Mouse (Mus musculus): ENCODE results near the gene Defa36.
"Not testable (repeated sequence)": the region's sequence is repeated elsewhere in the genome, so short reads cannot be mapped to it uniquely, and the experiment has no call there.

Defa36 gene

GRCm38 (mm10) chr8:21427111-21427510 lies at the start of gene Defa36:
TSS of gene Defa36 (plus strand) at chr8:21427411.
- DNase-seq (ENCODE audit: low spot score in 2 of 2): not testable (repeated sequence)

- DNase-seq (ENCODE audit: low spot score in 2 of 2): not testable (repeated sequence)
Observed at GRCm38 (mm10) chr8:21378215-21378614, 49.0 kb upstream of the Defa36 start, which contains the start of gene Defa2. TSS of gene Defa2 (plus strand) at chr8:21378515.

DNA sequence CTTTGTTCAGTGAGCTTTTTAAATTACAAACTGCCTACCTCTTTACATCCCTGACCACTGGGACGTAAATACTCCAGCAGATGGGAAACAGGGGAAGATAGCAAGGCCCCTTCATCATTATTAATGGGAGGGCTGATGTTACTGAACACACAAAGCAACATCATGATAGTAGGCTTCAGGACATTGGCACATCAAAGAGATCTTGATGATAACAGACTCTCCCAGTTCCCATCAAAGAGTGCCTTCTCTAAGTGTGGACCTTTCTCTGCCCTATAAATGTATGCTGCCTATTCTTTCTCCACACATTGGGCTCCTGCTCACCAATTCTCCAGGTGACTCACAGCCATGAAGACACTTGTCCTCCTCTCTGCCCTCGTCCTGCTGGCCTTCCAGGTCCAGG lies 35.7 kb upstream of the Defa36 start, which contains the start of gene Defa33:
TSS of gene Defa33 (plus strand) at position 301 of the 400 bp plus-strand sequence.
- not testable (repeated sequence) for DNase-seq (ENCODE audit: low spot score in 2 of 2)

DNA sequence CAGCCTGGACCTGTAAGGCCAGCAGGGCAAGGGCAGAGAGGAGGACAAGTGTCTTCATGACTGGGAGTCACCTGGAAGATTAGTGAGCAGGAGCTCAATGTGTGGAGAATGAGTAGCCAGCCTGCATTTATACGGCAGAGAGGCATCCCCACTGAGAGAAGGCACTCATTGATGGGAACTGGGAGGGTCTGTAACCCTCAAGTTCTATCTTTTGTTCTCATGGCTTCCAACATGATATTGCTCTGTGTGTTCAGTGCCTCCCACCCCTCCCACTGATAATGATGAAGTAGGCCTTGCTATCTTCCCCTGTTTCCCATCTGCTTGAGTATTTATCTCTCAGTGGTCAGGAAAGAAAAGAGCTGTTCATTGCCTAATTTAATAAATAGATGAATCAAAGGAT lies 29.2 kb downstream of the Defa36 start, which contains the start of gene Gm7849:
TSS of gene Gm7849 (minus strand) at position 101 of the 400 bp plus-strand sequence.
- DNase-seq (ENCODE audit: low spot score in 2 of 2): not testable (repeated sequence)

Measured in frontal cortex, postnatal 36 days (tissue).